Mouse (Mus musculus) liver, postnatal 0 days (tissue): ENCODE data around the gene Gm11985.

Experiments
- CTCF ChIP-seq: sonication (generic); IDR thresholded peaks from 2 replicates; pipeline ENCODE4 v1.5.1; 2016; ENCODE audit warnings: antibody characterized with exemption, low read depth
- EP300 ChIP-seq: IDR thresholded peaks from 2 replicates; pipeline ENCODE4 v1.6.1; 2016; ENCODE audit warnings: antibody characterized with exemption, low read depth, mild to moderate bottlenecking

GRCm38 (mm10) chr11:7184420-7184819 lies 3.9 kb downstream of the Gm11985 start:
- TF ChIP-seq CTCF: no peak
- no peak for TF ChIP-seq EP300
